Mouse (Mus musculus) activated CD4-positive, CD25-positive, alpha-beta regulatory T cell (primary cell): ENCODE results near the gene Zbtb6. TPM values are rescaled to one million over a fixed set of nuclear protein-coding genes. Genes with fewer than 3 reads are reported as not detected.

ENCODE experiments used
- polyA plus RNA-seq, 2 experiments: library from polyadenylated mRNA; unstranded; fragments of 100-300 nt; shearing (Covaris generic); gene quantifications; one replicate each; pipeline ENCODE4 v1.2.1; 2017

The Zbtb6 gene
- polyA plus RNA-seq = 1 to 10 TPM; 4.8 to 5.0 TPM

DNA sequence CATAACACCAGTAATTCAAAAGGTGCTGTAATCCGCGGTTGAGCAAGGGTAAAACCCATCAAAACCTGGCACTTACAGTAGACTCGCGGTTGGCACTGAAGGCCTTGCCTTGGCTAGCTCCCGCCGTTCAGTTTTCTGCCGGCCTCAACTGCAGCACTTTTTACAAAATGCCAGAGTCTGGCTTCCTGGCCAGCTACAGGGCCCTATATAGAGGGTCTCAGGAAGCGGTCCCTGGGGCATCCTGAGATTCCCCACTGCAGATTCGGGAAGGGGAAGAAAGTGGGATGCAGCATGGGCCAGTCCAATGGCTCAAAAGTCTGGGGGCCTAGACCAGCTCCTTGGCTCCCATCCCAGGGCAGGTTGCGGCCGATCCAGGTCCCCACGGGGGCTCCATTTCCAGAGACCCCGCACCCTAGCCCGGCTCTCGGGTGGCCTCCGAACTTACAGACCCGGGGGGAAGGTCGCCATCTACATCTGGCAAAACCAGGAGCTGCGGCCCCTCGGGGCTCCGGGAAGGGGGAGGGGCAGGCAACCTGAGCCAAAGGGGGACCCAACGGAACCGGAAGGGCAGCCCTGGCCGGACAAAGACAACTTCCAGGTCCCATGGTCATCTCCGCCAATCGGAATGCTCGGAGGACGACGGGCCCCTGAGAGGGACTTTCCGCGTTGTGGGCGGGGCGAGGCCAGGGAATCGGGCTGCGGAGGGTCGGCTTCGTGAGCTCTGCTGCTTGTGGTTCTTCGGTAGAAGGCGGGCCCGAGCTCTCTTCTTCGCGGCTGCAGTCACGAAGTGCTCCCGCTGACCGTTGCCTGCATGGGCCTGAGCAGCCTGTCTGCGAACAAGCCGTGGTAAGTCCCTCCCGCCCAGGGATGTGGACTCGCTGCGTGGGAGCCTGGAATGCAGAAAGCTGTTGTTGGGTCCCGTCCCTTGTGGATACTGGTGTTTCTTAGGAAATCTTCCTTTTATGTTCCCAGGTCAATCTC lies at the start of gene Zbtb6, which contains the start of the genes Zbtb26 and Rabgap1:
TSS of gene Zbtb6 (minus strand) at position 561 of the 981 bp plus-strand sequence.
TSS of gene Zbtb26 (minus strand) at position 525 of the 981 bp plus-strand sequence.
TSS of gene Rabgap1 (plus strand) at position 669 of the 981 bp plus-strand sequence.

DNA sequence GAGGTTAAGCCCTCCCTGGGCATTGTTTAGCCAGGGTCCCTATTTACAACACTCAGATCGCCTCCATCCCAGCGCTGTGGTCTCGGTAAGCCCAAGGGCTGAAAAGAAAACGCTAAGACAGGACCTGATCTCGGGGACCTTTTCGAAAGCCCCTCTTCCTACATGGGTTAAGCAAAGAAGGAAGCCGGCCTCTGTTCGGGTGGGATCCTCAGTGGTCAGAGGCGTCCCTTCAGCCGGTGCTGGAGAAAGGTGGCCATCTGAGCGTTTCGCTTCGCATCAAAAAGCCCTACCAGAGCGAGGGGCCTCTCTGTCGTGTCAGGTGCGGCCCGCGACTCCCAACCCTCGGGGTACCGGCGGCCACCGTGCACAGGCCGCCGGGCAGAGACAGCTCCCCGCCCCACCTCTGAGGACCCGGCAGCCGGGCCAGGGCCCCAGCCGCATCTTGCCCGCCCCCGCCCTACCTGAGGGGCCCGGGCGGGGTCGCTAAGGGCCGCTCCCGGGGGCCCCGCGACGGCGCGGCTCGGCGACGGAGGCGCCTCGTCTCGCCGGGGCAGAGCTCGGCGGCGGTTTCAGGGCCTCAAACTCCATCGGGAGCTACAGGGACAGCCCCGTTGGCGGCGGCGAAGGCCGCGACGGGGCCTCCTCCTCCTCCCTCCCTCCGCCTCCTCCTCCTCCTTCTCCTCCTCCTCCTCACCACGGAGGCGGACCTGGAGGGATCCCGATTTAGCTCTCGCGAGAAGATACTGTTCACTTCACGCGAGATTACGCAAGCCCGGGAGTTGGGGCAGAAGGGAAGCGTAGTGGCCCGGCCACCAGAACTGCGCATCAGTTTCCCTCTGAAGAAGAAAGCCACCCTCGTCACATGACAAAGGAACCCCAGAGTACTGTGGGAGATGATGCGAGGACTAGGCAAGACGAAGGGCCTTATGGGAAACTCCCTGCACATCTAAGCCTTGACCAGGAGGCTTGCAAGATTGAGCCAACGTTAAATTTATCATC lies 20.4 kb downstream of the Zbtb6 start, which contains the start of gene Rc3h2:
TSS of gene Rc3h2 (minus strand) at position 598 of the 999 bp plus-strand sequence.

Other genes starting within 250 kb of the Zbtb6 start
- gene Olfr366, start 231.6 kb downstream of the Zbtb6 start, polyA plus RNA-seq = under 1 TPM in 1 of 2 experiments, not detected in 1; 0.04 TPM
- not detected for gene Olfr368, start 116.7 kb downstream of the Zbtb6 start, polyA plus RNA-seq
- 10 to 100 TPM; 24.0 to 30.8 TPM for gene Pdcl, start 83.8 kb downstream of the Zbtb6 start, polyA plus RNA-seq
- 10 to 100 TPM; 34.9 to 39.5 TPM for gene Rc3h2, start 20.3 kb downstream of the Zbtb6 start, polyA plus RNA-seq
- 1 to 10 TPM; 4.2 to 4.3 TPM for gene Zbtb26, start within 50 bp of the Zbtb6 start, polyA plus RNA-seq
- gene Rabgap1, start 108 bp upstream of the Zbtb6 start, polyA plus RNA-seq = 10 to 100 TPM; 46.3 to 59.1 TPM
- 1 to 10 TPM in 1 of 2 experiments, under 1 TPM in 1; 0.69 to 2.4 TPM for gene Gpr21, start 73.2 kb upstream of the Zbtb6 start, polyA plus RNA-seq